Comparison of ENCODE assay signal across 8 mouse cellular contexts in genomic region chr9:106172527-106172926, GRCm38 (mm10). TPM values are rescaled to one million over a fixed set of nuclear protein-coding genes. Genes with fewer than 3 reads are reported as not detected.
DNase-seq lines count a peak whose midpoint lies in the region; ATAC-seq and TF ChIP-seq lines count a peak whose summit lies in the region.

No protein-coding gene starts in this region.

- peak overlapping the region; percentile 92; the same call in 1 of the 2 replicates for H3K9ac ChIP-seq in heart, embryonic 12.5 days

- peaks cover 65% of the 10 kb centered on the region for H3K79me2 ChIP-seq in macrophage (ENCODE audit: inconsistent target)

- WGBS in heart, embryonic 12.5 days, result 5% methylated on average over 3 of the region's 3 CpGs
- 69% methylated on average over 3 of the region's 3 CpGs for WGBS in hindbrain, embryonic 10.5 days
- WGBS in macrophage (ENCODE audit: missing documents), result 2% methylated on average over 3 of the region's 3 CpGs

- H3K9me3 ChIP-seq in heart, embryonic 12.5 days (replicated peaks), result no peaks in the 10 kb centered on the region
- H3K9me3 ChIP-seq in G1E (replicated peaks), result no peaks in the 10 kb centered on the region
- H3K9me3 ChIP-seq in hindbrain, embryonic 10.5 days, result no peaks in the 10 kb centered on the region

- peak overlapping the region; percentile 86 for H3K4me2 ChIP-seq in heart, embryonic 12.5 days

- no peak overlapping the region for H3K27ac ChIP-seq in heart, embryonic 12.5 days (ENCODE audit: poor library complexity, severe bottlenecking)
- no peak overlapping the region for H3K27ac ChIP-seq in hindbrain, embryonic 10.5 days
- H3K27ac ChIP-seq in macrophage, result no peak overlapping the region

- no peak for TF ChIP-seq CTCF in G1E (IDR thresholded peaks at IDR 0.05; ENCODE audit: low read depth, low read length)

- no peaks in the 10 kb centered on the region for H3K27me3 ChIP-seq in heart, embryonic 12.5 days (replicated peaks)
- H3K27me3 ChIP-seq in G1E (ENCODE audit: insufficient read depth, low read length), result no peaks in the 10 kb centered on the region
- no peaks in the 10 kb centered on the region for H3K27me3 ChIP-seq in hindbrain, embryonic 10.5 days (ENCODE audit: insufficient read depth, poor library complexity, severe bottlenecking)

- peaks cover 32% of the 10 kb centered on the region for H3K4me1 ChIP-seq in heart, embryonic 12.5 days (replicated peaks)
- H3K4me1 ChIP-seq in G1E (ENCODE audit: insufficient read depth, low read depth, low read length), result peaks cover 51% of the 10 kb centered on the region
- H3K4me1 ChIP-seq in hindbrain, embryonic 10.5 days (replicated peaks), result peaks cover 34% of the 10 kb centered on the region

- DNase-seq in heart, adult 8-10 months (ENCODE audit: low spot score), result no peak
- DNase-seq in G1E (ENCODE audit: low spot score), result no peak
- DNase-seq in hindbrain, embryonic 10.5 days (ENCODE audit: low spot score), result no peak
- DNase-seq in layer of hippocampus, adult 9-10 months (ENCODE audit: low spot score), result no peak
- DNase-seq in ovary, postnatal 10 days (ENCODE audit: low spot score), result no peak

- H3K36me3 ChIP-seq in heart, embryonic 12.5 days, result peaks cover 13% of the 10 kb centered on the region
- H3K36me3 ChIP-seq in G1E (replicated peaks), result peaks cover 35% of the 10 kb centered on the region
- H3K36me3 ChIP-seq in hindbrain, embryonic 10.5 days, result peaks cover 29% of the 10 kb centered on the region
- peaks cover 8% of the 10 kb centered on the region for H3K36me3 ChIP-seq in macrophage (ENCODE audit: inconsistent target)

- ATAC-seq in heart, embryonic 12.5 days (ENCODE audit: insufficient number of reproducible peaks, low FRiP score), result no peak
- no peak for ATAC-seq in G1E (ENCODE audit: extremely low read depth, insufficient number of reproducible peaks, low FRiP score, poor library complexity, severe bottlenecking)
- ATAC-seq in frontal cortex, adult (ENCODE audit: low TSS enrichment), result no peak

- peak overlapping the region; percentile 81 for H3K4me3 ChIP-seq in heart, embryonic 12.5 days
- H3K4me3 ChIP-seq in G1E (ENCODE audit: low read depth, low read length), result peak overlapping the region; percentile 88
- peak overlapping the region; percentile 83 for H3K4me3 ChIP-seq in hindbrain, embryonic 10.5 days
- H3K4me3 ChIP-seq in macrophage (ENCODE audit: inconsistent target), result peak overlapping the region; percentile 98

RNA-seq across cellular contexts. Expression of gene Wdr82, which starts 1.8 kb away (rescaled TPM):
- polyA plus RNA-seq in heart, embryonic 12.5 days (2016; fragmentation: Nextera tagmentation; extraction: Ambion mirVana), result 23.6 and 23.7 TPM in 2 replicates
- total RNA-seq in heart, adult 8-10 months (2022), result 10 to 100 TPM; 29.6 to 38.5 (median 34.0) TPM
- total RNA-seq in G1E (2014; fragmentation: Nextera tagmentation) (103 and 116 TPM in 2 replicates), G1E (2017) (92.0 and 95.4 TPM in 2 replicates)
- polyA plus RNA-seq in G1E (2012) (15.1 and 20.0 TPM in 2 replicates), macrophage (2018) (22.0 to 38.9 TPM (median 30.1 TPM) in 3 replicates)
- polyA plus RNA-seq in hindbrain, embryonic 10.5 days (2016; fragmentation: Nextera tagmentation; extraction: Ambion mirVana), result 25.8 and 29.9 TPM in 2 replicates
- total RNA-seq in macrophage (2018; cell fraction: chromatin; rRNA removed), result 10 to 100 TPM; 22.3 to 68.0 (median 42.6) TPM
- 10 to 100 TPM; 27.5 to 50.7 (median 39.1) TPM for total RNA-seq in macrophage (2018; cell fraction: cytosol; rRNA removed)
- total RNA-seq in macrophage (2018; cell fraction: nucleus; rRNA removed), result 10 to 100 TPM; 28.3 to 71.2 (median 43.9) TPM

RNA-seq across cellular contexts. Expression of gene Glyctk, which starts 14.6 kb away (rescaled TPM):
- polyA plus RNA-seq in heart, embryonic 12.5 days (2016; fragmentation: Nextera tagmentation; extraction: Ambion mirVana), result 1.1 TPM in 2 replicates
- 1 to 10 TPM; 1.5 to 2.6 (median 1.9) TPM for total RNA-seq in heart, adult 8-10 months (2022)
- total RNA-seq in G1E (2014; fragmentation: Nextera tagmentation) (0.29 and 3.5 TPM in 2 replicates), G1E (2017) (1.2 TPM in 2 replicates)
- polyA plus RNA-seq in G1E (2012) (1.00 and 1.1 TPM in 2 replicates), macrophage (2018) (0.34 to 0.83 TPM (median 0.61 TPM) in 3 replicates)
- polyA plus RNA-seq in hindbrain, embryonic 10.5 days (2016; fragmentation: Nextera tagmentation; extraction: Ambion mirVana), result 2.9 and 4.5 TPM in 2 replicates
- total RNA-seq in macrophage (2018; cell fraction: chromatin; rRNA removed), result 1 to 10 TPM in 13 of 26 experiments, under 1 TPM in 10, not detected in 3; 0.19 to 3.7 (median 1.1) TPM
- 1 to 10 TPM in 6 of 26 experiments, under 1 TPM in 20; 0.19 to 2.5 (median 0.81) TPM for total RNA-seq in macrophage (2018; cell fraction: cytosol; rRNA removed)
- 1 to 10 TPM in 15 of 26 experiments, under 1 TPM in 11; 0.34 to 3.5 (median 1.1) TPM for total RNA-seq in macrophage (2018; cell fraction: nucleus; rRNA removed)

RNA-seq across cellular contexts. Expression of gene Ppm1m, which starts 27.0 kb away (rescaled TPM):
- polyA plus RNA-seq in heart, embryonic 12.5 days (2016; fragmentation: Nextera tagmentation; extraction: Ambion mirVana), result 30.7 and 34.1 TPM in 2 replicates
- 10 to 100 TPM in 3 of 4 experiments, 1 to 10 TPM in 1; 9.4 to 12.8 (median 12.3) TPM for total RNA-seq in heart, adult 8-10 months (2022)
- total RNA-seq in G1E (2014; fragmentation: Nextera tagmentation), result 6.7 and 9.4 TPM in 2 replicates
- total RNA-seq in G1E (2017), result 14.4 and 19.1 TPM in 2 replicates
- polyA plus RNA-seq in G1E (2012), result 18.5 and 20.9 TPM in 2 replicates
- 47.3 and 48.6 TPM in 2 replicates for polyA plus RNA-seq in hindbrain, embryonic 10.5 days (2016; fragmentation: Nextera tagmentation; extraction: Ambion mirVana)
- 10 to 100 TPM in 22 of 26 experiments, 1 to 10 TPM in 4; 4.4 to 53.3 (median 21.1) TPM for total RNA-seq in macrophage (2018; cell fraction: chromatin; rRNA removed)
- 10 to 100 TPM; 12.8 to 29.1 (median 19.8) TPM for total RNA-seq in macrophage (2018; cell fraction: cytosol; rRNA removed)
- 10 to 100 TPM in 22 of 26 experiments, 1 to 10 TPM in 4; 6.9 to 38.6 (median 17.5) TPM for total RNA-seq in macrophage (2018; cell fraction: nucleus; rRNA removed)
- polyA plus RNA-seq in macrophage (2018), result 11.4 to 23.0 TPM (median 20.3 TPM) in 3 replicates

RNA-seq across cellular contexts. Expression of gene Twf2, which starts 30.4 kb away (rescaled TPM):
- polyA plus RNA-seq in heart, embryonic 12.5 days (2016; fragmentation: Nextera tagmentation; extraction: Ambion mirVana), result 52.9 and 53.9 TPM in 2 replicates
- total RNA-seq in heart, adult 8-10 months (2022), result 100 to 1,000 TPM; 188 to 245 (median 236) TPM
- total RNA-seq in G1E (2014; fragmentation: Nextera tagmentation) (13.7 and 17.5 TPM in 2 replicates), G1E (2017) (35.7 and 51.5 TPM in 2 replicates)
- polyA plus RNA-seq in G1E (2012) (32.3 and 38.6 TPM in 2 replicates), macrophage (2018) (37.5 to 79.0 TPM (median 76.6 TPM) in 3 replicates)
- polyA plus RNA-seq in hindbrain, embryonic 10.5 days (2016; fragmentation: Nextera tagmentation; extraction: Ambion mirVana), result 65.9 and 71.3 TPM in 2 replicates
- total RNA-seq in macrophage (2018; cell fraction: chromatin; rRNA removed), result 10 to 100 TPM in 21 of 26 experiments, 1 to 10 TPM in 5; 4.4 to 82.2 (median 27.6) TPM
- total RNA-seq in macrophage (2018; cell fraction: cytosol; rRNA removed), result 100 to 1,000 TPM in 6 of 26 experiments, 10 to 100 TPM in 20; 38.6 to 130 (median 74.2) TPM
- 10 to 100 TPM; 12.8 to 76.0 (median 32.1) TPM for total RNA-seq in macrophage (2018; cell fraction: nucleus; rRNA removed)

RNA-seq across cellular contexts. Expression of gene Tlr9, which starts 49.9 kb away (rescaled TPM):
- not detected in 2 replicates for polyA plus RNA-seq in heart, embryonic 12.5 days (2016; fragmentation: Nextera tagmentation; extraction: Ambion mirVana)
- under 1 TPM; 0.33 to 0.57 (median 0.42) TPM for total RNA-seq in heart, adult 8-10 months (2022)
- not detected in 2 replicates for total RNA-seq in G1E (2014; fragmentation: Nextera tagmentation)
- total RNA-seq in G1E (2017), result 0.06 and 0.27 TPM in 2 replicates
- not detected in 2 replicates for polyA plus RNA-seq in G1E (2012)
- not detected in 2 replicates for polyA plus RNA-seq in hindbrain, embryonic 10.5 days (2016; fragmentation: Nextera tagmentation; extraction: Ambion mirVana)
- total RNA-seq in macrophage (2018; cell fraction: chromatin; rRNA removed), result 10 to 100 TPM in 14 of 26 experiments, 1 to 10 TPM in 12; 1.1 to 44.1 (median 13.9) TPM
- 100 to 1,000 TPM in 9 of 26 experiments, 10 to 100 TPM in 17; 16.2 to 215 (median 57.2) TPM for total RNA-seq in macrophage (2018; cell fraction: cytosol; rRNA removed)
- total RNA-seq in macrophage (2018; cell fraction: nucleus; rRNA removed), result 100 to 1,000 TPM in 13 of 26 experiments, 10 to 100 TPM in 13; 10.9 to 317 (median 79.4) TPM
- polyA plus RNA-seq in macrophage (2018), result 9.3 to 44.3 TPM (median 27.8 TPM) in 3 replicates
